Mouse (Mus musculus) small intestine, adult 2 months (tissue): ENCODE data around the gene Fsd2.

Experiments used
- CTCF ChIP-seq: fragments of 200-500 bp; IDR thresholded peaks from 2 replicates; pipeline ENCODE4 v1.5.1; 2012; ENCODE audit warnings: low read depth, mild to moderate bottlenecking, control low read depth, inconsistent platforms, low read length, moderate library complexity, mixed read lengths; ENCODE audit not compliant: insufficient replicate concordance, insufficient read length; ENCODE audit errors: extremely low read depth
- POLR2A ChIP-seq: fragments of 200-500 bp; IDR thresholded peaks from 2 replicates; pipeline ENCODE4 v1.6.1; 2012; ENCODE audit warnings: low read depth, mild to moderate bottlenecking, control low read depth, inconsistent platforms, low read length, moderate library complexity

DNA sequence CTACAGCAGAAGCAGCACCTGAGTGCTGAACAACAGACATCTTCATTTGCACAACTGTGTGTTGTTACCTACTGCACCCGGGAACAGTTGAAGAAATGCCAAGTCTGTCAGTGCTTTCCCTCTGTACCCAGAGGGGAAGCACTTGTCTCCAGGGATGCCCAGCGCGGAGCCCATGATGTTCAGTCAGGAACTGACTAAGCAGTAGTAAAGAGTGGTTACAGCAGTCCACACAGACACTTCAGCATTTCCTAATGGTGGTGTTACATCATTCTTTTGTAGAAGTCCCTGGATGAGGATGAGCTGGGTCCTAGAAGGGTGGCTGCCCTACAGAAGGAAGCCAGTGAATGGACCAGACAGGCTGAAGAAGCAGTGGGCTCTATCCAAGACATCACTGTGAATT, 11.1 kb upstream of the Fsd2 start:
- no peak for TF ChIP-seq CTCF
- TF ChIP-seq POLR2A: no peak
